Mouse (Mus musculus): Measurements from ENCODE around the gene Ucp3.

- TF ChIP-seq POLR2A (IDR thresholded peaks at IDR 0.05; ENCODE audit: low read depth, low read length) = no peak
- no peak for TF ChIP-seq CTCF (IDR thresholded peaks at IDR 0.05; ENCODE audit: borderline replicate concordance, insufficient read depth, low read length)
Measured at GRCm38 (mm10) chr7:100502374-100502922, 29.7 kb downstream of the Ucp3 start.
